Mouse (Mus musculus) granulocyte monocyte progenitor cell, adult 5-6 weeks (primary cell): Measurements from ENCODE around the gene Bcas3. TPM values are rescaled to one million over a fixed set of nuclear protein-coding genes. Genes with fewer than 3 reads are reported as not detected.

ENCODE experiments used
- ATAC-seq: replicated peaks from 2 replicates; pipeline ENCODE4 v1.8.0; 2016; ENCODE audit warnings: mild to moderate bottlenecking, moderate TSS enrichment, inconsistent platforms; ENCODE audit not compliant: poor library complexity, severe bottlenecking
- total RNA-seq, 2 experiments: library from RNA; stranded (forward) in 1 of 2; stranded (reverse) in 1 of 2; fragments of 200-712, 200-1000 nt in 1 of 2; fragments of >200 nt in 1 of 2; fragmentation: Nextera tagmentation in 1 of 2; gene quantifications; 2 replicates each; pipeline ENCODE4 v1.2.3; 2014 to 2017

Bcas3 gene
- total RNA-seq, 2 experiments from 2014 or later: 17.6 to 30.7 TPM

- ATAC-seq: no peak
Observed at GRCm38 (mm10) chr11:85769740-85770139, 416.8 kb downstream of the Bcas3 start.

- no peak for ATAC-seq
Observed at GRCm38 (mm10) chr11:85773391-85773790, 420.4 kb downstream of the Bcas3 start.

DNA sequence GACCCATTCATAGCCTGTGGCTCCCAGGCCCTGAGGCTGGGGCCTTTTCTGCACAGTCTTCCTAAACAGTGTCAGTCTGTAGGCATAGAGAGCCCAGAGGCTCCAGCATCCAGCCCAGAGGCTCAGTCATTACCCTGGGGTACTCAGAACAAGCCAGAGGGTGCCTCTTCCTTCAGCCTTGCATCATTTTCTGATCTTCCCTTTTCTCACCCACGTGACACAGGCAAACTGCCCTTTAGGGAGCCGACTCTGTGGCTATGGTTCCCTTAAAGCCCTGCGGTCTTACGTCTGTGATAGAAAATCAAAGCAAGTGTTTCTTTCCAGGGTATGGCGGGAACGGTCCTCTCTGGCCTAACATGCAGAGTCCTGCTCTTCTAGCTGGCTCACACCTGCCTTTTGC, 421.7 kb downstream of the Bcas3 start:
- peak; percentile 96 for ATAC-seq

DNA sequence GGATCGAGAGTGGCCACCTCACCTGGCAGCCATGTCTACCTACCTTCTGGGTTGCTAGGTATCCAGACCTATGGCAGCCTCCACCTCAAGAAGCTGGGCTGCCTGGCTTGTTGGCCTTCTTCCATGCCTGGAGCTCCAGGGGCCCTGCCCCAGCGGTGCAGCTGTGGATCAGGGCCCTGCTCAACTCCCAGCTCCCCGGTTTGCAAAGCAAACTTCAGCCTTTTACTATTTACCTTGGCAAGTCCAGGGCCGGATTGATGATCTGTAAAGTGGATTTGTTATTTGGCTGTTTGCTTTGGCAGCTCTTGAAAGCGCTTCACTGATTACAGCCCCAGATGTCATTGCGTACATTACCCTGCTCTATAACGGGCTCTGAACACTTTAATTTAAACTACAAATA, 422.5 kb downstream of the Bcas3 start:
- no peak for ATAC-seq

DNA sequence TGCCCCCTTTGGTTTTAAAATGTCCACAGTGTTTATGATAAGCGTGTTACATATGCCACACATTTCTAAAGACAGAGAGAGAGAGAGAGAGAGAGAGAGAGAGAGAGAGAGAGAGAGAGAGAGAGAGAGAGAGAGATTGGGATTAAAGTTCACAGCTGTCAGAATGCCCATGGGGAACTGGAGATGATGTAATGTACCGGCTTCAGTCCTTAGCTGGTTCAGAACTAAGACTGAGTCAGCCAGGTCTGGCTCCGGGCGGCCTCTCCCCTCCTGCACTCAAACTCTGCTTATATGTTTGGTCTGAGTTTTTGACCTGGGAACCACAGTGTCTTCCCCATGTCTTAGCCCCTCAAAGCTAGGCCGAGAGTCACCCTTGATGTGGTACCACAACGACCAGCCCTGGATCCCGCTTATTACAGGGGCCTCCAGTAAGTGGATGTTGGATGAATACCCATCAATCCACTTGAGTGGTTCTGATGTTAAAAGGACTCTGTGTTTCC, 423.9 kb downstream of the Bcas3 start:
- no peak for ATAC-seq

DNA sequence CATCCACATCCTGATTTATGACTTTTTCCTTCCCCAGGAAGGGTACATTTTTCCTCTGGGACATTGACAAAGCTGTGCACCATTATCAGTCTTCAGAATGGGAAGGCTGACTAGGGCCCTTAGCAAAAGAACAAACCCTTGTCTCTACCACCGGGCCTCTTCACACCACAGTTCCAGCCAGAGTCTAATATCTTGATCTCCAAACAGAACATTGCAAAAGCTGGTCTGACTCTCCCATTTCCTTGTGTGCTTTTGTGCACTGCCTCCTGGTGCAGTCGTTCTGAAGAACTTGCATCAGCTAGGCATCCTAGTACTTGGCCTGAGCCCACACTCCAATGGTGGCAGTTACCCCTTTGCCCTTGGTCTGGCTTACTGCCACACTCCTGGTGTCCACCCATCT, 425.0 kb downstream of the Bcas3 start:
- no peak for ATAC-seq

GRCm38 (mm10) chr11:85780303-85780702, 427.3 kb downstream of the Bcas3 start:
- ATAC-seq: no peak

- peak; percentile 30; the same call in 1 of the 2 replicates for ATAC-seq
Observed at GRCm38 (mm10) chr11:85786113-85786718, 433.2 kb downstream of the Bcas3 start.

- ATAC-seq: no peak
Observed at GRCm38 (mm10) chr11:85789750-85790149, 436.8 kb downstream of the Bcas3 start.

GRCm38 (mm10) chr11:85790267-85790666, 437.3 kb downstream of the Bcas3 start:
- ATAC-seq: no peak

DNA sequence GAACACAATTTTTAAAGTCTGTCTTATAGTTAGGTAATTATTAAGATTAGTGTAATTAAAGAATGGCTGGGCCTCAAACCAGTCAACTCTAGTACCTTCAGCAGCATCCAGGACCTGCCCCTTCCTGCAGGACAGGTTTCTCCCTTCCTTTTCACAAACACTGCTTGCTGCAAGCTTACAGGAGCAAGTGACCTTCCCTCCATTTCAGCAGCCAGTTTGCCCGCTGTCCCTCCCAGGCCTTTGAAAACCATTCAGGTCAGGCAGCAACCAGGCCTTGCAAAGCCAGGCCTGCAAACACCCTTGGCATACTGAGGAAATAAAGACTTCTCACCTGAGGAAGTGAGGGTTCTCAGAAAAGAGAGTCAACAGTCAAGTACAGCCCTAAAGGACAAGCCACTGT, 438.2 kb downstream of the Bcas3 start:
- no peak for ATAC-seq

- peak; percentile 33; the same call in 1 of the 2 replicates for ATAC-seq
Observed at GRCm38 (mm10) chr11:85792534-85793215, 439.7 kb downstream of the Bcas3 start.

DNA sequence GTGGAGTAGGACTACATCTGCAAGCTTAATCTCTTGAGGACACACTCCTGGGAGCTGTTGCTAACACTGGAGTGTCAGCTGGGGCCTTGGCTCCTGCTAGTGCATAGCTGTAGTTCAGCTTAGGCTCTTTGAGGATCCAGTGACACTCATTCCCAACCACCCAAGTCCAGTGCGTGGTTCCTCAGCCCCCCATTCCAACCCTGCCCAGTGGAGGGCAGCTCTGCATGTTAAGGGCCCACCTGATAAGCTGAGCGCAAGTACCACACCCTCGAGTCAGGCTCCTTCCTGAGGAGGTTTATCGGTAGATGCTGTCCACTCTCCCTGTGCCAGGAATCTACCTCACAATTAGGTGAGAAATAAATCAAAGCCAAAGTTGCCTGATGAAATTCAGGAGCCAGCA, 446.5 kb downstream of the Bcas3 start:
- ATAC-seq: no peak

DNA sequence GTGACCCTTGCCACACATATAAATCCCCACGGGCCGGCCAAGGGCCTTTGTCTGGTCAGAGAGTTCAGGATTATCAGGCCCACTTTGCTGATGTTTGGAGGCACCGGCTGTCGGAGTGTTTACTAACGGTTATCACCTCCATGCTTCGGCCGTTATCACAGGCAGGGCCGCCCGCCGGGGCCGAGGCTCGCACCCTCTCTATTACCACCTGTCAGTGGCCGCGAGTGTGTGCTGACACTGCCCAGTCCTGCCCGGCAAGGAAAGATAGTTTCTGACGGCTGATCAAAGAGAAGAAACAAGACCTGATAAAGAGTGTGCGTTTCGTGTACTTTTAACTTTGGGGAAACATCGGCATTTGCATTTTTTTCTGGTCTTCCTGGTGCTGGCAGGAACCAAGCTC, 446.9 kb downstream of the Bcas3 start:
- no peak for ATAC-seq

DNA sequence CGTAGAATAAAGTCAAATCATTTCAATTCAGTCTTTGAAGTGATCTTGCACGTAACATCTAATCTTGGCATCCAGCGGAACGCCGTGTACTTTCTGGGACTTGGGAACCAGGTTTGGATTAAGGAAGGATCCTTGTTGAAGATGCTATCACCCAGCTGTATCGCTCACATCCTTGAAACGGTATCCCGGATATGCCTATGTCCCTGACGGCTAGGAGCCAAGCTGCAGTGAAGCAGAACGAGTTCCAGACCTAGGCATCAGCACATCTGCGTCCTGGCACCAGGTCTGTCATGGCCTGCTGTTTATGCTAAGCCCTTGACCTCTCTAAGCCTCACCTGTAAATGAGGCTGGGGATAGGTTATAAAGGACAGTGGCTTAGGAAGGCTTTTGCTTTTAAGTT, 447.4 kb downstream of the Bcas3 start:
- no peak for ATAC-seq

- ATAC-seq: no peak
Observed at GRCm38 (mm10) chr11:85804048-85804447, 451.1 kb downstream of the Bcas3 start.

GRCm38 (mm10) chr11:85805779-85806178, 452.8 kb downstream of the Bcas3 start:
- no peak for ATAC-seq

DNA sequence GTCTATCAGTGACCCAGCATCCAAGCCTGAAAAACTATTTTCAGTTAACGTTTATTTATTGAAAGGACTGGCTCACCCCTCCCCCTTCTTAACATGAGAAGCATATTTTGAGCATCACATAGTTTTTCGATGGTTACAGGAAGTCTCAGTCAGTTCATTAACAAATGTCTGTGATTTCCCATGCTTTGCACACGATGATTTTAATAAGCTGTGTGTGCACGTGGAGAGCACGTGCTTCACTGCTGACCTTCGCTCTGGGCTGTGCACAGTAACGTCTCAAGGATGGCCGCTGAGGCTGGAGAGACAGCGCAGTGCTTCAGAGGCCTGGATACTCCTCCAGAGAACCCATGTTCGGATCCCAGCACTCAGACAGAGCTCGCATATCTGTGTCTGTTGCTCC, 454.4 kb downstream of the Bcas3 start:
- no peak for ATAC-seq

DNA sequence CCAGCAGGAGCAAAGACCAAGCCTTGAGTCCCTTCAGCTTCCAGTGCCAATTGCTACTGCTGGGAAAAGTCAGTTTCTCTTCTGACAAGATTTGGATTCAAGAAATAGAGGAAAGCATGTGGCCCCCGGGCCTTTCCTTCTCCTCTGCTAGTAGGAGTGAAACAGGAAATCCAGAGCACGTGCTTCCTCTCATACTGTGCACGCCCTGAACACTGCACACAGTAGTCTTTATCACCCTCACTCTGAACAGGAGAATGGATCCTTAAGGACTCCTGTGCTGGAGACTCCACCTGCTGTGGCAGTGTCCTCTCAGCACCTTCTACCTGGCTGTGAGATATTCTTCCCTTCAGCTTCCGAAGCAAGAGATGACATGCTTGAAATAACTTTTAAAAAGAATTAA, 458.3 kb downstream of the Bcas3 start:
- ATAC-seq: peak; percentile 47

- no peak for ATAC-seq
Observed at GRCm38 (mm10) chr11:85811676-85812075, 458.7 kb downstream of the Bcas3 start.

DNA sequence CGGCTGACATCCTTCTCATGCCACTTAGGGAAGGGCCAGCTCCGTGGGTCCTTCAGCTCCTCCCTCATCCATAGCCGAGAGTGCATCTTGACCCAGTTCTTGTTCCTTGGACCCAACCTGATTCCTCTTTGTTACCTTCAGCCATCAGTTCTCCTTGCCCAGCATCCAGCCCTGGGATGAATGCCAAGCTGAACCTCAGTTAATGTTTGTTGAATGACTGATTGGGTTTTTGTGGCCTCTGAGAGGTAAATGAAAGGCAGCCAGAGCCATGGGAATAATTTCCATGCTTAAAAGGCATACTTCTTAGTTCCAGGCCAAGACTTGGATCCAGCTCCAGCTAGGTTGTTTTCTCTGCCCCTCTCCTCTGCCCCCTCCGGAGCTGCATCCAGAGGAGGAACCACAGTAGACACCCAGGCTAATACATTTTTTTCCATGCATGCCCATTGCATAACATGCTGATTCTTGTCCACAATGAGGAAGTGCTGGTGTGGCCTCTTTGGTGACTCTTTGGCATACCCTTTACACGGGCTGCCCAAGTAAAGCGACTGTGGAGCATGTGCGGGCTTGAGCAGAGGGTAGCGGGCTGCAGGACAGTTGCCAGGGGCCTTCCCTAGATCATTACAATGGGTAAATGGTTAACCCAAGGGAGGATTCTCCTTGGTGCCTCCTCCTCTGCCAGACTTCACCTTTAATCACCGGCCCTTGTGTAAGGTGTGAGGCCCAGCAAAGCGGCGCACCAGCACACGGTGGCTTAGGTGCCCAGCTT, 459.4 kb downstream of the Bcas3 start:
- peak; percentile 97 for ATAC-seq
